Mouse (Mus musculus) lung, embryonic 15.5 days (tissue): ENCODE data around the gene Bglap3. TPM values are rescaled to one million over a fixed set of nuclear protein-coding genes. Genes with fewer than 3 reads are reported as not detected.
"Not testable (repeated sequence)": the region's sequence is repeated elsewhere in the genome, so short reads cannot be mapped to it uniquely, and the experiment has no call there.

Experiments used
- ATAC-seq: fragments of 200-750 bp; cut with Nextera tagmentation; 2 replicates; pipeline ENCODE4 v1.8.0; 2017; ENCODE audit warnings: moderate number of reproducible peaks, borderline replicate concordance; ENCODE audit not compliant: low FRiP score, low TSS enrichment; ENCODE audit errors: extremely low read depth
- H3K27ac ChIP-seq: fragments of 300-500 bp; sonication (generic); 2 replicates; pipeline ENCODE4 v1.5.1; 2015; ENCODE audit warnings: moderate library complexity, mild to moderate bottlenecking, inconsistent platforms
- H3K27me3 ChIP-seq: fragments of 300-500 bp; sonication (generic); 2 replicates; pipeline ENCODE4 v1.6.1; 2015; ENCODE audit warnings: inconsistent platforms
- H3K36me3 ChIP-seq: fragments of 300-500 bp; sonication (generic); 2 replicates; pipeline ENCODE4 v1.6.1; 2015; ENCODE audit warnings: inconsistent platforms
- H3K4me1 ChIP-seq: fragments of 300-500 bp; sonication (generic); 2 replicates; pipeline ENCODE4 v1.6.1; 2015; ENCODE audit warnings: inconsistent platforms
- H3K4me2 ChIP-seq: fragments of 300-500 bp; sonication (generic); 2 replicates; pipeline ENCODE4 v1.6.1; 2015; ENCODE audit warnings: inconsistent platforms, mild to moderate bottlenecking, moderate library complexity
- H3K4me3 ChIP-seq: fragments of 300-500 bp; sonication (generic); 2 replicates; pipeline ENCODE4 v1.5.1; 2015; ENCODE audit warnings: mild to moderate bottlenecking, inconsistent platforms
- H3K9ac ChIP-seq: fragments of 300-500 bp; sonication (generic); 2 replicates; pipeline ENCODE4 v1.6.1; 2015; ENCODE audit warnings: inconsistent platforms
- H3K9me3 ChIP-seq: fragments of 300-500 bp; sonication (generic); 2 replicates; pipeline ENCODE4 v1.6.1; 2016; ENCODE audit warnings: inconsistent platforms
- WGBS: fragments of 180-500 bp; shearing (Covaris S2); methylation state at CpG from one replicate; pipeline ENCODE4 v1.1.7; 2015; 5-methylcytosine and 5-hydroxymethylcytosine counted together
- polyA plus RNA-seq: library from polyadenylated mRNA; unstranded; fragments of >200 nt; fragmentation: Nextera tagmentation; extraction: Ambion mirVana; gene quantifications from 2 replicates; pipeline ENCODE4 v1.2.1, GENCODE M21; 2015

The Bglap3 gene
- polyA plus RNA-seq, 1 experiment from 2014 or later: not detected

DNA sequence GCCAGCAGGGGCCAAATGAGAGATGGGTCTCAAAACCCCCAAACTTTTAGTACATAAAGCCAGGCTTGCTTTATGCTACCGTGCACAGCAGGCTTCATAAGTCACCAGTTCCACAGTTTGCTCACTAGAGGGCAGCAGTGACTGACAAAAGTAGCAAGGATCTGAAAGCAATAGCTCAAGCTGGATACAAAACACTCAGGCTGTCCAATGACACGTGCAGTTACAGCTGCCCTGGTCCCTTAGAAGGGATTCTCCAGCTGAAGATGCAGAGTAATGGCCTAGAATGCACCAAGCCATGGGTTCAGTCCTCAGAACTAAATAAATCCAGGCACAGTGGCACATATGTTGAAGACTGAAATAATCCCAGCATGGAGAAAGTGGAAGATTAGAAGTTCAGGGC, 34.5 kb upstream of the Bglap3 start:
- Histone ChIP-seq H3K9ac (no peak overlapping the region; the same call in 1 of the 2 replicates), H3K4me1 (peaks cover 26% of the 10 kb centered on the region), H3K36me3 (peaks cover 8% of the 10 kb centered on the region; the same call in 1 of the 2 replicates), H3K27me3 (no peaks in the 10 kb centered on the region), H3K4me2 (no peak overlapping the region), H3K27ac (no peak overlapping the region), H3K9me3 (no peaks in the 10 kb centered on the region), H3K4me3 (no peak overlapping the region)
- 0% methylated on average over 2 of the region's 2 CpGs for WGBS
- no peak for ATAC-seq

DNA sequence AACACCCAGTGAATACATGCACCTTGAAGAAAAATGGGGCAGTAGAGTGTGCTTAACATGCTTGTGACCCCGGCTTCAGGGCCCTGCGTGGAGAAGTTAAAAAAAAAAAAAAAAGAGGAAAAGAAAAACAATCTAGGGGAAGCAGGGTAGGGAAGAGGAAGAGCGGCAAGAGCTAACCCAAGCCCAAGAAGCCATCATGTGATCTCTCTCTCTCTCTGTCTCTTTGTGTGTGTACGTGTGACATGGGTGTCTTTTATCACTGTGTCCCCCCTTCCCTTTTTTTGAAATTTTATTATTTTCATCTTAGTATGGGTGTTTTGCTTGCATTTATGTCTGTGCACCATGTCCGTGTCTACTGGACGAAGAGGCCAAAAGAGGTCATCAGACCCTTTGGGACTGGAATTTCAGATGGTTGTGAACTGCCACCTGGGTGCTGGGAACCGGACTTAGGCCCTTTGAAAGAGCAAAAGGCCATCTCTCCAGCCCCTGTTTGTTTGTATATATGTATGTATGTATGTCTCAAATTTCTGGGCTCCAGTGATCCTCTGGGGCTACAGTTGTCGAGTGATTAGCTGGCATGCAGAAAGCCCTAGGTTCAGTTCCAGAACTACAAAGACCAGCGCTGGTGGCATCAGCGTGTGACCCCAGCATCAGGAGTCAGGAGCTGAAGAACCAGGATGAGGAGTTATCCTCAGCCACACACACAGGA, 31.1 kb upstream of the Bglap3 start:
- ATAC-seq: no peak
- H3K27me3 ChIP-seq: no peaks in the 10 kb centered on the region
- no peak overlapping the region for H3K4me2 ChIP-seq
- H3K4me3 ChIP-seq: no peak overlapping the region
- 87% methylated on average over 10 of the region's 10 CpGs for WGBS
- H3K9me3 ChIP-seq: no peaks in the 10 kb centered on the region
- H3K36me3 ChIP-seq: peaks cover 16% of the 10 kb centered on the region
- H3K4me1 ChIP-seq: peaks cover 12% of the 10 kb centered on the region
- no peak overlapping the region for H3K9ac ChIP-seq
- no peak overlapping the region for H3K27ac ChIP-seq

DNA sequence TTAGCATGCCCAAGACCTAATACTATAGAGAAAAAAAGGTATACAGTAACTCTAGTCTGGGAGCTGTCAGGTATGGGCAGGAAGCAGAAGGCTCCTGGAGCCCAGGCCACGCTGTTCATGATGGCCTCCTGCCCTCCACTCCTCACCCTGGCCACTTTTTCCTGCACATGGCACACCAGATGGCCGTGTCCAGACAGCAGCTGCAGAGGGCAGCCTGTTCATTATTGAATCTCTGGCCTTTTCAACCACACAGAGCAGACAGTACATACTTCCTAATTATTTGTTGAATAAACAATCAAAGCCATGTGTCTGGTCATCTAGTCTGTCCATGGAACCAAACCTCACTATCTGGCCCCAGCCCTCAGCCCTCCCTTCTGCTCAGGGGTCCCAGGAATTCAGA, 26.1 kb upstream of the Bglap3 start:
- no peaks in the 10 kb centered on the region for H3K4me1 ChIP-seq
- H3K4me2 ChIP-seq: no peak overlapping the region
- no peak overlapping the region for H3K27ac ChIP-seq
- no peak for ATAC-seq
- no peaks in the 10 kb centered on the region for H3K9me3 ChIP-seq
- H3K36me3 ChIP-seq: peaks cover 30% of the 10 kb centered on the region
- H3K9ac ChIP-seq: no peak overlapping the region
- WGBS: 84% methylated on average over 2 of the region's 2 CpGs
- no peaks in the 10 kb centered on the region for H3K27me3 ChIP-seq
- H3K4me3 ChIP-seq: no peak overlapping the region

DNA sequence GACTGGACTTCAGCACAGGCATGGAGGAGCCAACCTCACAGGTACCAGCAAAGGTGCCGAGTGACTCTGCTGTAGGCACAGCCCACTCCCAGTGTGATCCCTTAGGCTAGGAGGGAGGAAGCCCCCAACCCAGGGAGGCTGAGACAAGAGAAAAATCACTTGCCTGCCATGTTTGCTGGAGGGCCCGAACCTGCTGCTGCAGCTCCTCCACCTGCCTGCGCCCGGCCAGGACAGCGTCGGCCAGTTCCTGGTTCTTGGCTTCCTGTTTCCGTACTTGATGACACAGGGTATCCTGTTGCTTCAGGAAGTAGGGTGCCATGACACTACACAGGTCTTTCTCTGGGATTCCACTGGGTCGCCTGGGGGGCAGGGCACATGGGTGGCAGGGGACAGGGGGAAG, 23.2 kb upstream of the Bglap3 start:
- no peak overlapping the region for H3K4me2 ChIP-seq
- H3K9ac ChIP-seq: no peak overlapping the region
- no peaks in the 10 kb centered on the region for H3K27me3 ChIP-seq
- 84% methylated on average over 8 of the region's 8 CpGs for WGBS
- no peak overlapping the region for H3K4me3 ChIP-seq
- no peak overlapping the region for H3K27ac ChIP-seq
- no peaks in the 10 kb centered on the region for H3K9me3 ChIP-seq
- peaks cover 24% of the 10 kb centered on the region; the same call in 1 of the 2 replicates for H3K36me3 ChIP-seq
- no peaks in the 10 kb centered on the region for H3K4me1 ChIP-seq
- ATAC-seq: no peak

- Histone ChIP-seq H3K4me1 (no peaks in the 10 kb centered on the region), H3K36me3 (peaks cover 24% of the 10 kb centered on the region; the same call in 1 of the 2 replicates), H3K4me2 (no peak overlapping the region), H3K9me3 (no peaks in the 10 kb centered on the region), H3K4me3 (no peak overlapping the region), H3K27me3 (no peaks in the 10 kb centered on the region), H3K27ac (no peak overlapping the region), H3K9ac (no peak overlapping the region)
- WGBS: 92% methylated on average over 6 of the region's 6 CpGs
- ATAC-seq: no peak
Observed at GRCm38 (mm10) chr3:88395288-88395687, 22.7 kb upstream of the Bglap3 start.

DNA sequence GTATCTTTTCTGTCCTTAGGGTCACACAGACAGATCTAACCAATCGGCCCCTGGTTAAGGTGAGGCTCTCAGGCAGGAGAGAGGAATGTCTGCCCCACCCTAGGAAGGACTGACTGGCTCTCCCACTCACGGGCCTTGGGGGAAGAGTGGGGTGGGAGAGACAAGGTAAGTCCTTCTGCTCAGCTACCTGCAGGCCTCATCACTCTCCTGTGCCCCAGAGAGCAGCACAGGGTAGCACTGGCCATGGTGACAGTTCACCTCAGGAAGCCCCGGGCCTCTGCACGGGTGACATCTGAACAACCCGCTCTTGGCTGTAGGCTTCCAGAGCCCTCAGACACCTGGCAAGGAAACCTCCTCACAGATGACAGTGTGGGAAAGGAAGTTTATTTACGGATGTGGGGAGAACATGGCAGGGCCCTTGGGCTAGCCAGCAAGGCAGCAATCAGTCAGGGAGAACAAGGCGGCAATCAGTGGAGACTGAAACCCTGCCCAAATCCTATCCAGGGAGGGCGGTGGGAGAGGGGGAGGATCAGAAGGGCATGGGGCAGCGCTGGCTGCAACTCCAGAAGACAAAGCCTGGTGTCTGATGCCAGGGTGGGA, 21.3 kb upstream of the Bglap3 start:
- Histone ChIP-seq H3K4me3 (no peak overlapping the region), H3K36me3 (peaks cover 19% of the 10 kb centered on the region; the same call in 1 of the 2 replicates), H3K27me3 (no peaks in the 10 kb centered on the region), H3K4me2 (no peak overlapping the region), H3K4me1 (no peaks in the 10 kb centered on the region), H3K9ac (no peak overlapping the region), H3K9me3 (no peaks in the 10 kb centered on the region), H3K27ac (no peak overlapping the region)
- WGBS: 83% methylated on average over 9 of the region's 9 CpGs
- ATAC-seq: no peak

- no peaks in the 10 kb centered on the region for H3K9me3 ChIP-seq
- ATAC-seq: no peak
- no peak within 1 kb of the TSS for H3K27ac ChIP-seq
- no peaks in the 10 kb centered on the region for H3K4me1 ChIP-seq
- WGBS: 72% methylated on average over 5 of the region's 5 CpGs
- H3K27me3 ChIP-seq: no peaks in the 10 kb centered on the region
- no peaks in the 10 kb centered on the region for H3K36me3 ChIP-seq
- H3K4me3 ChIP-seq: no peak within 1 kb of the TSS
- H3K4me2 ChIP-seq: no peak within 1 kb of the TSS
- no peak within 1 kb of the TSS for H3K9ac ChIP-seq
Observed at GRCm38 (mm10) chr3:88384364-88384763, 11.8 kb upstream of the Bglap3 start, which contains the start of gene Bglap. Gene Bglap, minus strand, starts transcription at chr3:88384464.

GRCm38 (mm10) chr3:88382383-88382782, 9.8 kb upstream of the Bglap3 start:
- not testable (repeated sequence) for H3K9me3 ChIP-seq, H3K27me3 ChIP-seq, H3K4me3 ChIP-seq, H3K27ac ChIP-seq, H3K36me3 ChIP-seq, ATAC-seq, H3K4me1 ChIP-seq, H3K9ac ChIP-seq, H3K4me2 ChIP-seq
- 39% methylated on average over 2 of the region's 7 CpGs for WGBS

DNA sequence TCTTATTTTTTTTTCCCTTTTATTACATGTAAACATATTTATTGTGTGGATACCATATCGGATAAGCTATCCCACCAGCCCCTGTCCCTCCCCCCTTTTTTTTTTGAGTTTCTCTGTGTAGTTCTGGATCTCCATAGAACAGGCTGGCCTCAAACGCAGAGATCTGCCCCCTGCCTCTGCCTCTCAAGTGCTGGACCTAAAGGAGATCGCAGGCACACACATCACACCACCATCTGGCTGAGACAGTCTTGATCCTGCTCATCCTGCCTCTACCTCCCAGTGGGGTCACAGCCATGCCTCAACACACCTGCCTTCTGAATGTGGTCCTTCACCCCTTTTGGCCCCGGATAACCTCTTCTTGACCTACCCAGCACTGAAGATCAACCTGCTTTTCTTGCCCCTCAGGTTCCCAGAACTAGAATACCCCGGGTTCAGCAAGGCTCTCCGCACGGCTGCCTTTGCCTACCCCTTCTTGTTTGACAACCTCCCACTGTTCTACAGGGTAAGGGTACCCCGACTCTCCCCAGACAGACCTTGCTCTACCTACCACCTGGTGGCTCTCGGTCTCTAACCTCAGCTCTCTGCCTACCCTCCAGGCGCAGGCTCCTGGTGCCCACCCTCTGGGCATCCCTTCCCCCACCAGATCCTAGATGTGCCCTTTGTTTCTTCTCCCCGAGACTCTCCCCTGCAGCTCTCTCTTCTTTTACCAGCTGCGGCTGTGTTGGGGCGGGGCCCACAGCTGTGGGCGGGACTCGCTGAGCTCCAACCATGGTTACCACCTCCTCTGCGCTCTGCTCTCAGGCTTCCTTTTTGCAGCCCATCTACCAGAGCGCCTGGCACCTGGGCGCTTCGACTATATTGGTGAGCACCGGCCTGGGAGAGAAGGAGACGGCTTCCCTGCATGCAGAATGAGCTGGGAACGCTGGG, 9.1 kb upstream of the Bglap3 start:
- not testable (repeated sequence) for H3K27ac ChIP-seq, H3K9ac ChIP-seq, H3K4me1 ChIP-seq, H3K9me3 ChIP-seq, H3K36me3 ChIP-seq, H3K27me3 ChIP-seq
- H3K4me3 ChIP-seq: peak overlapping the region; percentile 19; the same call in 1 of the 2 replicates
- 10% methylated on average over 22 of the region's 22 CpGs for WGBS
- ATAC-seq: peak; percentile 79; the same call in 1 of the 2 replicates
- peak overlapping the region; percentile 51 for H3K4me2 ChIP-seq

GRCm38 (mm10) chr3:88378599-88378998, 6.1 kb upstream of the Bglap3 start, which contains the start of gene Bglap2:
Gene Bglap2, minus strand, starts transcription at chr3:88378699.
- not testable (repeated sequence) for H3K4me3 ChIP-seq, ATAC-seq, H3K27me3 ChIP-seq, H3K4me1 ChIP-seq, H3K36me3 ChIP-seq, H3K27ac ChIP-seq, H3K9me3 ChIP-seq, H3K4me2 ChIP-seq, H3K9ac ChIP-seq
- 64% methylated on average over 4 of the region's 5 CpGs for WGBS

- not testable (repeated sequence) for H3K27me3 ChIP-seq, H3K9me3 ChIP-seq, H3K4me1 ChIP-seq, H3K27ac ChIP-seq, H3K9ac ChIP-seq, H3K36me3 ChIP-seq
- H3K4me2 ChIP-seq: peak overlapping the region; percentile 45
- ATAC-seq: peak; percentile 15; the same call in 1 of the 2 replicates
- 17% methylated on average over 7 of the region's 7 CpGs for WGBS
- H3K4me3 ChIP-seq: peak overlapping the region; percentile 12; the same call in 1 of the 2 replicates
Observed at GRCm38 (mm10) chr3:88376644-88377043, 4.1 kb upstream of the Bglap3 start.
